Mouse (Mus musculus): ENCODE data around the gene Edil3.

DNA sequence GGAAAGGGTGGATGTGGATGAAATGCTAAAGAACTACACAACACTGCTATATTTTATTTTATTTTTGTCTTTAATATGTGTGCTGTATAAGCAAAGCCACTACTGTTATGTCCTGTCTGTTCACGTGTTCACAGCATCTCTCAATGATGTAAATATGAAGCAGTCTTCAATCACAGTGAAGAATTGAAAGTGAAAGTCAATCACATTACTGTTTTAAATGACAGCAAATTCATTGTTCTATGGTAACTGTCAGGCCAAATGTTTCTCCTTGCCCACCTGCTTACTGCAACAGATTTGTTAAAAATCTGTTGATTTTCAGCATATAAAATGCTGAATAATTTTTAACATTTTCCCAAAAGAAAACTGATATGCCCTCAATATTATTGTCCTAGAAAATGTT, 499.9 kb downstream of the Edil3 start:
- no peak for TF ChIP-seq CTCF (IDR thresholded peaks at IDR 0.05; ENCODE audit: low read depth, low read length)
- no peak for TF ChIP-seq POLR2A (IDR thresholded peaks at IDR 0.05; ENCODE audit: borderline replicate concordance, low read depth, low read length)
